Mouse (Mus musculus) layer of hippocampus, adult 8-10 months (tissue): Measurements from ENCODE around the gene BC028528. TPM values are rescaled to one million over a fixed set of nuclear protein-coding genes. Genes with fewer than 3 reads are reported as not detected.
"Not testable (repeated sequence)": the region's sequence is repeated elsewhere in the genome, so short reads cannot be mapped to it uniquely, and the experiment has no call there.

Experiments
- DNase-seq, 2 experiments: peaks; one replicate each; pipeline ENCODE4 v3.0.0; 2022; ENCODE audit warnings: low spot score in 2 of 2
- total RNA-seq, 4 experiments: library from RNA; stranded (reverse); gene quantifications; 2 replicates each; pipeline ENCODE4 v1.2.4; 2022

BC028528 gene
- total RNA-seq, 4 experiments from 2014 or later, result 2.9 to 11.2 (median 5.9) TPM

GRCm38 (mm10) chr3:95905940-95906492 is 14.2 kb upstream of the BC028528 start:
- DNase-seq, result no peak

GRCm38 (mm10) chr3:95905146-95905939 is 13.5 kb upstream of the BC028528 start:
- peak; percentile 65 to 82 for DNase-seq

GRCm38 (mm10) chr3:95904568-95904967 is 12.8 kb upstream of the BC028528 start, which contains the start of gene Car14:
Car14 (minus strand) TSS chr3:95904691.
- no peak for DNase-seq

GRCm38 (mm10) chr3:95903753-95904502 is 12.1 kb upstream of the BC028528 start:
- no peak for DNase-seq

- DNase-seq, result no peak
Measured at GRCm38 (mm10) chr3:95902643-95903042, 10.8 kb upstream of the BC028528 start.

- no peak for DNase-seq
Measured at GRCm38 (mm10) chr3:95902373-95902625, 10.5 kb upstream of the BC028528 start.

GRCm38 (mm10) chr3:95901616-95902372 is 10.0 kb upstream of the BC028528 start:
- no peak for DNase-seq

GRCm38 (mm10) chr3:95899800-95900524 is 8.2 kb upstream of the BC028528 start:
- DNase-seq, result no peak

GRCm38 (mm10) chr3:95895501-95895900 is 3.7 kb upstream of the BC028528 start:
- not testable (repeated sequence) for DNase-seq

GRCm38 (mm10) chr3:95894317-95895160 is 2.7 kb upstream of the BC028528 start:
- no peak for DNase-seq

- peak; percentile 95 to 98 for DNase-seq
Measured at GRCm38 (mm10) chr3:95893606-95894316, 2.0 kb upstream of the BC028528 start, which contains the start of gene Aph1a. Aph1a (plus strand) TSS chr3:95893969.

- no peak for DNase-seq
Measured at GRCm38 (mm10) chr3:95893126-95893525, 1.3 kb upstream of the BC028528 start.

- DNase-seq, result peak in 1 of 2 experiments; percentile 18
Measured at GRCm38 (mm10) chr3:95892066-95893052, 554 bp upstream of the BC028528 start.

GRCm38 (mm10) chr3:95889664-95890063 is 2.1 kb downstream of the BC028528 start:
- DNase-seq, result no peak

- no peak for DNase-seq
Measured at GRCm38 (mm10) chr3:95887596-95887995, 4.2 kb downstream of the BC028528 start.

GRCm38 (mm10) chr3:95884400-95884799 is 7.4 kb downstream of the BC028528 start:
- DNase-seq, result no peak

- DNase-seq, result peak; percentile 71 to 72
Measured at GRCm38 (mm10) chr3:95882816-95883425, 8.9 kb downstream of the BC028528 start.
